Mouse (Mus musculus) midbrain, embryonic 11.5 days (tissue): ENCODE data around the gene Anxa5. TPM values are rescaled to one million over a fixed set of nuclear protein-coding genes. Genes with fewer than 3 reads are reported as not detected.

Experiments
- ATAC-seq: fragments of 200-750 bp; cut with Nextera tagmentation; 2 replicates; pipeline ENCODE4 v1.8.0; 2017; ENCODE audit warnings: moderate TSS enrichment, moderate library complexity; ENCODE audit not compliant: low FRiP score
- DNase-seq: peaks from one replicate; pipeline ENCODE4 v3.0.0; 2015; ENCODE audit warnings: low spot score; ENCODE audit errors: missing footprints
- H3K27ac ChIP-seq: fragments of 300-500 bp; sonication (generic); 2 replicates; pipeline ENCODE4 v1.5.1; 2014; ENCODE audit warnings: low read depth, low read length
- H3K27me3 ChIP-seq: fragments of 300-500 bp; sonication (generic); 2 replicates; pipeline ENCODE4 v1.6.1; 2014; ENCODE audit warnings: mild to moderate bottlenecking, low read length, moderate library complexity, mixed read lengths; ENCODE audit not compliant: control insufficient read depth, insufficient read depth
- H3K36me3 ChIP-seq: fragments of 300-500 bp; sonication (generic); 2 replicates; pipeline ENCODE4 v1.6.1; 2014; ENCODE audit warnings: mild to moderate bottlenecking, low read length, moderate library complexity, mixed read lengths; ENCODE audit not compliant: control insufficient read depth, insufficient read depth
- H3K4me1 ChIP-seq: fragments of 300-500 bp; sonication (generic); 2 replicates; pipeline ENCODE4 v1.6.1; 2014; ENCODE audit warnings: low read length; ENCODE audit not compliant: control insufficient read depth, insufficient read depth
- H3K4me2 ChIP-seq: fragments of 300-500 bp; sonication (generic); 2 replicates; pipeline ENCODE4 v1.6.1; 2014; ENCODE audit warnings: mild to moderate bottlenecking, moderate library complexity
- H3K4me3 ChIP-seq: fragments of 300-500 bp; sonication (generic); 2 replicates; pipeline ENCODE4 v1.5.1; 2014; ENCODE audit warnings: low read depth, low read length
- H3K9ac ChIP-seq: fragments of 300-500 bp; sonication (generic); 2 replicates; pipeline ENCODE4 v1.6.1; 2014; ENCODE audit warnings: low read length
- H3K9me3 ChIP-seq: fragments of 300-500 bp; sonication (generic); 2 replicates; pipeline ENCODE4 v1.6.1; 2016; ENCODE audit warnings: low read length; ENCODE audit not compliant: control insufficient read depth
- WGBS: fragments of 180-500 bp; shearing (Covaris S2); extraction: QIAGEN DNeasy Blood & Tissue Kit; methylation state at CpG from one replicate; pipeline ENCODE4 v1.1.7; 2014; 5-methylcytosine and 5-hydroxymethylcytosine counted together
- microRNA-seq: library from miRNA; unstranded; fragments of <30 nt; microRNA quantifications from one replicate; pipeline ENCODE4, GENCODE M21; 2017
- polyA plus RNA-seq: library from polyadenylated mRNA; unstranded; fragments of >200 nt; fragmentation: Nextera tagmentation; extraction: Ambion mirVana; gene quantifications from 2 replicates; pipeline ENCODE4 v1.2.1, GENCODE M21; 2014

The Anxa5 gene
- polyA plus RNA-seq, 1 experiment from 2014 or later = 98.4 TPM

- 28% methylated on average over 2 of the region's 2 CpGs for WGBS
- ATAC-seq (no peak), DNase-seq (no peak)
- no peaks in the 10 kb centered on the region for H3K9me3 ChIP-seq
- no peaks in the 10 kb centered on the region for H3K36me3 ChIP-seq
- no peak overlapping the region for H3K27ac ChIP-seq
- no peak overlapping the region for H3K9ac ChIP-seq
- H3K4me2 ChIP-seq = no peak overlapping the region
- H3K4me3 ChIP-seq = no peak overlapping the region
- no peaks in the 10 kb centered on the region; the same call in 1 of the 2 replicates for H3K4me1 ChIP-seq
- no peaks in the 10 kb centered on the region for H3K27me3 ChIP-seq
These were observed 73.8 kb downstream of the Anxa5 start for GRCm38 (mm10) chr3:36401900-36402299.

- H3K9me3 ChIP-seq = no peaks in the 10 kb centered on the region
- ATAC-seq (no peak), DNase-seq (no peak)
- no peak overlapping the region for H3K9ac ChIP-seq
- H3K36me3 ChIP-seq = no peaks in the 10 kb centered on the region
- no peaks in the 10 kb centered on the region for H3K27me3 ChIP-seq
- no peak overlapping the region for H3K4me3 ChIP-seq
- H3K4me1 ChIP-seq = no peaks in the 10 kb centered on the region; the same call in 1 of the 2 replicates
- 85% methylated on average over 10 of the region's 10 CpGs for WGBS
- no peak overlapping the region for H3K4me2 ChIP-seq
- no peak overlapping the region for H3K27ac ChIP-seq
These were observed 75.0 kb downstream of the Anxa5 start for GRCm38 (mm10) chr3:36400657-36401056.

Small RNA genes lying within 50 kb of the gene (microRNA-seq; reads per million reads assigned to microRNA genes)
- gene Mir7009 = not detected

Other genes with a start within 250 kb of the Anxa5 start
- gene 1810062G17Rik, start within 50 bp of the Anxa5 start, polyA plus RNA-seq = 0.40 TPM in 1 of 2 replicates, not detected in the other
- 1.3 TPM in 2 replicates for gene Gm11549, start 45.9 kb upstream of the Anxa5 start, polyA plus RNA-seq
- gene Exosc9, start 76.7 kb upstream of the Anxa5 start, polyA plus RNA-seq = 110 and 113 TPM in 2 replicates
- 311 and 320 TPM in 2 replicates for gene Ccna2, start 96.3 kb upstream of the Anxa5 start, polyA plus RNA-seq
- 22.1 and 25.9 TPM in 2 replicates for gene Bbs7, start 137.6 kb upstream of the Anxa5 start, polyA plus RNA-seq
- gene Trpc3, start 214.3 kb upstream of the Anxa5 start, polyA plus RNA-seq = 4.3 and 4.5 TPM in 2 replicates